Mouse (Mus musculus) cerebellum, adult 2 months (tissue): ENCODE measurements around the gene Sh2d1b2.

Experiments used
- CTCF ChIP-seq: fragments of 200-500 bp; IDR thresholded peaks from 2 replicates; pipeline ENCODE4 v1.5.1; 2011; ENCODE audit warnings: low read depth, mild to moderate bottlenecking, control low read depth, low read length, moderate library complexity, borderline replicate concordance; ENCODE audit not compliant: insufficient read depth
- POLR2A ChIP-seq: fragments of 200-500 bp; IDR thresholded peaks from 2 replicates; pipeline ENCODE4 v1.6.1; 2011; ENCODE audit warnings: low read length, control low read depth, borderline replicate concordance; ENCODE audit not compliant: insufficient read depth

GRCm38 (mm10) chr1:170186531-170186930 is 46.0 kb upstream of the Sh2d1b2 start:
- TF ChIP-seq CTCF (no peak), POLR2A (no peak)
